Mouse (Mus musculus) c-Kit-negative CD71-positive TER-119-positive erythroid progenitor cells, embryonic 14.5 days (primary cell): ENCODE data around the gene Slc35e3.

Experiments
- DNase-seq: peaks from one replicate; pipeline ENCODE4 v3.0.0-alpha.2; 2013; ENCODE audit warnings: low read depth, low spot score

Gene Slc35e3

DNA sequence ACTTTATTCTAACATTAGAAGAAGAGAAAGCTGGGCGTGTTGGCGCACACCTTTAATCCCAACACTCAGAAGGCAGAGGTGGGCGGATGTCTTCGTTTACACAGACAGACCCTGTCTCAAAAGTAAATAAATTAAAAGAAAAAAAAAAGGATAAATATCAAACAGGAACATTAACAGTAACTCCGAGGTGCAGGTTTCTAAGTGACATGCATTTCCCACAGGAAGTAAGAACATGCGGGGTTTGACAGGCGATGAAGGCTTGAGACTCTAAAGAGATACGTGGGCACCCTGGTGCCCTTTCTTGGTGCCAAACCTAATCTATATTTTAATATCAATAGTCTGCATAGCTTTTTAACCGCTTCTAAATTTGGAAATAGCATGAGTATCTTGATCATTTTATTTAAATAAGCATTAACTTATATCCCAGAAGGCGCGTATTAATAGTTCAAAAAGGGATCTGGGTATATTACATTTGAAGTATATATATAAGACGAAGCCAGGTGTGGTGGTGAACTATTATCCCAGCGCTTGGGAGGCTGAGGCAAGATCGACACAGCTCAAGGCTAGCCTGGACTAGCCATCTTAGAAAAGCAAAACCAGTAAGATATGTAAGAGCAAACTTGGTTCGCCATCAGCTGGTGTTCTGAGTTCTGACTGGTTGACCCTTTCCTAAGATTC lies 60.9 kb downstream of the Slc35e3 start:
- no peak for DNase-seq

DNA sequence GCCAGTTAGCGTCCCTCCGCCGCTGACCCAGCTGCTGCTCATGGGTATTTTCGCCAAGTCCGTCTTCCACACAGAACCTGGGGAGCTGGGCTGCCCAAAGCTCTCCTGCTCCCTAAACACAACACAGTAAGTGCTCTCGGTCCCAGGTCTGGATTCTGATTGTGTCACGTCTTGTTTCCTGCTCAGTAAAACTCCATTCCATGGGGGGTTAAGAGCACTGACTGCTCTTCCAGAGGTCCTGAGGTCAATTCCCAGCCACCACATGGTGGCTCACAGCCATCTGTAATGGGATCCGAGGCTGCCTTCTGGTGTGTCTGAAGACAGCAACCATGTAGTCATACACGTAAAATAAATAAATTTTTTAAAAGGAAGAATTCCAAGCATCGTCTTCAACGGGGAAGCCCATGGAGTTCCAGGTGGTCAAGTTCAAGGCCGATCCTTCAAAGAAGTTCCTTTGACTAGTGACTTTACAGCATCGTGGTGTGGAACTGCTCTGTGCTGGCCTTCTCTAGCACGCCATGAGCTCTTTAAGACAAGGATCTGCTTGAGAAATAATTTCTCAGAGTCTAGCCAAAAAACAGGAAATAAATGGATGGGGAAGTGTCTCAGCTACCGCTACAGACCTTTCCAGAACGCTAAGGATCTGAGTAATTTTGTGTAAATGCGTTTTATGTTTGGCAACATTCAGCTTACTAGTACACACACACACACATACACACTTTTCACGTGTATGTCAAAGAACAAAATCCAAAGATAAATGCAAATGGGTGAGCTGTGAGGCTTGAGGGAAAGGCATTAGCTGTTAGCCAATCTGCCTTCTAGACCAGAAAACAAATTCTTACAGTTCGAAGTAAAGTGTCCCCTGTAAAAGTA lies 61.6 kb downstream of the Slc35e3 start:
- no peak for DNase-seq

DNA sequence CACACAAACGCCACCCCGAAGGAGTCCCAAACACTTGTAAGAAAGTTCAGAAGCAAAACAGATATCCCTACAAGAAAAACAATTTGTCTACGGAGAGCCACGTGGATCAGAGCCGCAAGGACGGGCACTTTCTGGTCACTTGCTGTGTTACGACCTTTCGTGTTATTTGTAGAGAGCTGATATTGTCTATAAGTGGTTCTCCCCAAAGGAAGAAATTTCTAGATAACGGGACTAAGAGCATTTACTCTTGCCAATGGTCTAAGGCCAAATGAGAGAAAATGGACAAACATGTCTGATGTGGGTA lies 62.5 kb downstream of the Slc35e3 start:
- no peak for DNase-seq
